Mouse (Mus musculus): ENCODE data around the gene Tacr1. TPM values are rescaled to one million over a fixed set of nuclear protein-coding genes. Genes with fewer than 3 reads are reported as not detected.

The Tacr1 gene
- total RNA-seq, 1 experiment: not detected

DNA sequence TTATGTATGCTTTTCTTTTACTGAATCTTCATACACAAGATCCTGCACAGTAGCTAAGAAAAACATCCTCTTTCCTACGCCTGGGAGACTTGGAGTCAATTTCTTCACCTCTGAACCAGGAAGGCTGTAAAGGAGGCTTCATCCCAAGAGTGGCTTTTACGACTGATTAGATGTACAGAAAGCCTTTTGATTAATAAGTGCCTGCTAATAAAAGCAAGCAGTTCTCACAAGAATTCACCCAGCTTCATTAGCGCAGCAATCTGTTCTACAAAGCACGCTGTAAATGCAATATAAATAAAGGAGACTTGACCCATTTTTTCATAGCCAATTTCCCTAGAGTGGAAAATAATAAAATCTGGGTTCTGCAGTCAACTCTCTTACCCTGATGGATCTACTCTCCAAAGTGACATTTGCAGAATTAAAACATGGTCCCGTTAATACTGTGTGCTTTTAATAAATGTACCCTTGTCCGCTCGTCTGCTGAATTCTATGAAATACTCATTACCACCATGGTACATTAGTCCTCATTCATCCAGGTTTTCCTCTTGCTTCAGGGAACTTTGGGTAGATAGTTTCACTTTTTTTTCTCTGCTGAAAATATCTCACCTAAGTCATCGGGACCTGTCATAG is 193.4 kb downstream of the Tacr1 start:
- H3K27ac ChIP-seq (ENCODE audit: insufficient read depth, low read depth, low read length, poor library complexity, severe bottlenecking): no peak overlapping the region
- H3K4me3 ChIP-seq (ENCODE audit: insufficient read depth in 1 of 2, low read depth in 1 of 2, low read length in 2 of 2, poor library complexity in 1 of 2, severe bottlenecking in 1 of 2): no peak overlapping the region
- no peaks in the 10 kb centered on the region for H3K36me3 ChIP-seq (ENCODE audit: control insufficient read depth, insufficient read depth, low read length, poor library complexity, severe bottlenecking)
- in situ Hi-C loops (cut with MboI; ENCODE audit: low sequenced_read_pairs in 2 of 2, unreplicated experiment in 2 of 2): no loop called here
- no peaks in the 10 kb centered on the region for H3K4me1 ChIP-seq (ENCODE audit: control insufficient read depth in 2 of 2, insufficient read depth in 2 of 2, low read length in 2 of 2, poor library complexity in 1 of 2)
- no peak overlapping the region for H3K9ac ChIP-seq (ENCODE audit: insufficient read depth, low read depth, low read length, poor library complexity, severe bottlenecking)
- DNase-seq (ENCODE audit: low read depth, low spot score): no peak
- no peak for TF ChIP-seq ZNF384 (IDR thresholded peaks at IDR 0.05; ENCODE audit: low read depth, low read length)
- TF ChIP-seq HCFC1 (IDR thresholded peaks at IDR 0.05; ENCODE audit: borderline replicate concordance, insufficient read depth, low read length): no peak
- TF ChIP-seq ZC3H11A (IDR thresholded peaks at IDR 0.05; ENCODE audit: borderline replicate concordance, low read depth, low read length): no peak
- no peak for TF ChIP-seq MAFK (IDR thresholded peaks at IDR 0.05; ENCODE audit: insufficient read depth, low read depth, low read length)
- no peak for TF ChIP-seq CHD2 (IDR thresholded peaks at IDR 0.05; ENCODE audit: low read depth, low read length)
- no peaks in the 10 kb centered on the region for H3K9me3 ChIP-seq (ENCODE audit: control insufficient read depth, insufficient read depth, low read depth, low read length)

- H3K4me1 ChIP-seq (ENCODE audit: control insufficient read depth in 2 of 2, insufficient read depth in 2 of 2, low read length in 2 of 2, poor library complexity in 1 of 2): no peaks in the 10 kb centered on the region
- in situ Hi-C loops (cut with MboI; ENCODE audit: low sequenced_read_pairs in 2 of 2, unreplicated experiment in 2 of 2): no loop called here
- no peak overlapping the region for H3K27ac ChIP-seq (ENCODE audit: insufficient read depth, low read depth, low read length, poor library complexity, severe bottlenecking)
- no peaks in the 10 kb centered on the region for H3K36me3 ChIP-seq (ENCODE audit: control insufficient read depth, insufficient read depth, low read length, poor library complexity, severe bottlenecking)
- TF ChIP-seq MAFK (IDR thresholded peaks at IDR 0.05; ENCODE audit: insufficient read depth, low read depth, low read length): no peak
- TF ChIP-seq ZC3H11A (IDR thresholded peaks at IDR 0.05; ENCODE audit: borderline replicate concordance, low read depth, low read length): no peak
- TF ChIP-seq ZNF384 (IDR thresholded peaks at IDR 0.05; ENCODE audit: low read depth, low read length): no peak
- no peak for TF ChIP-seq HCFC1 (IDR thresholded peaks at IDR 0.05; ENCODE audit: borderline replicate concordance, insufficient read depth, low read length)
- TF ChIP-seq CHD2 (IDR thresholded peaks at IDR 0.05; ENCODE audit: low read depth, low read length): no peak
- DNase-seq (ENCODE audit: low read depth, low spot score): no peak
- H3K9me3 ChIP-seq (ENCODE audit: control insufficient read depth, insufficient read depth, low read depth, low read length): no peaks in the 10 kb centered on the region
- no peak overlapping the region for H3K4me3 ChIP-seq (ENCODE audit: insufficient read depth in 1 of 2, low read depth in 1 of 2, low read length in 2 of 2, poor library complexity in 1 of 2, severe bottlenecking in 1 of 2)
- H3K9ac ChIP-seq (ENCODE audit: insufficient read depth, low read depth, low read length, poor library complexity, severe bottlenecking): no peak overlapping the region
These were observed 201.1 kb downstream of the Tacr1 start for GRCm38 (mm10) chr6:82603228-82603627.

GRCm38 (mm10) chr6:82603665-82604064 is 201.5 kb downstream of the Tacr1 start:
- Histone ChIP-seq H3K4me1 (ENCODE audit: control insufficient read depth in 2 of 2, insufficient read depth in 2 of 2, low read length in 2 of 2, poor library complexity in 1 of 2) (no peaks in the 10 kb centered on the region), H3K27ac (ENCODE audit: insufficient read depth, low read depth, low read length, poor library complexity, severe bottlenecking) (no peak overlapping the region), H3K9me3 (ENCODE audit: control insufficient read depth, insufficient read depth, low read depth, low read length) (no peaks in the 10 kb centered on the region), H3K4me3 (ENCODE audit: insufficient read depth in 1 of 2, low read depth in 1 of 2, low read length in 2 of 2, poor library complexity in 1 of 2, severe bottlenecking in 1 of 2) (no peak overlapping the region), H3K36me3 (ENCODE audit: control insufficient read depth, insufficient read depth, low read length, poor library complexity, severe bottlenecking) (no peaks in the 10 kb centered on the region), H3K9ac (ENCODE audit: insufficient read depth, low read depth, low read length, poor library complexity, severe bottlenecking) (no peak overlapping the region)
- DNase-seq (ENCODE audit: low read depth, low spot score): no peak
- TF ChIP-seq CHD2 (IDR thresholded peaks at IDR 0.05; ENCODE audit: low read depth, low read length) (no peak), ZNF384 (IDR thresholded peaks at IDR 0.05; ENCODE audit: low read depth, low read length) (no peak), ZC3H11A (IDR thresholded peaks at IDR 0.05; ENCODE audit: borderline replicate concordance, low read depth, low read length) (peak; percentile 59; the same call in 1 of the 2 replicates), HCFC1 (IDR thresholded peaks at IDR 0.05; ENCODE audit: borderline replicate concordance, insufficient read depth, low read length) (no peak), MAFK (IDR thresholded peaks at IDR 0.05; ENCODE audit: insufficient read depth, low read depth, low read length) (no peak)
- in situ Hi-C loops (cut with MboI; ENCODE audit: low sequenced_read_pairs in 2 of 2, unreplicated experiment in 2 of 2): no loop called here

DNA sequence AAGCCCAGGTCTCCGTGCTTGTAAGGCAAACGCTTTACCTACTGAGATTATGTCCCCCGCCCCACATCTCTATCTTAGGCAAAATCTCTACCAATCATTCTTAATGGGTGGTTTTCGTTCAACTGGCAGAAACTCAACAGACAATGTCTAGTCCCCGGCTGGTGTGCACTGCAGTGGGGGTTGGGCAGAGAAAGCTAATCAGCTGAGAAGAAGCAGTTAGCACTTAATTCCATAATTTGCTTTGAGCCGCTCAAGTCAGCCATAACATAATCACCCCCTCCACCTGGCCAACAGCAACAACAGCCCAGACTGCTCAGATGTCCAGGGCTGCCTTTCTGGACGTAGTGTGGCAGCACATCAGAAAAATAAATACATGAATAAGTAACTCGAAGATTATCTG is 202.7 kb downstream of the Tacr1 start:
- Histone ChIP-seq H3K9me3 (ENCODE audit: control insufficient read depth, insufficient read depth, low read depth, low read length) (no peaks in the 10 kb centered on the region), H3K36me3 (ENCODE audit: control insufficient read depth, insufficient read depth, low read length, poor library complexity, severe bottlenecking) (no peaks in the 10 kb centered on the region), H3K4me1 (ENCODE audit: control insufficient read depth in 2 of 2, insufficient read depth in 2 of 2, low read length in 2 of 2, poor library complexity in 1 of 2) (no peaks in the 10 kb centered on the region), H3K4me3 (ENCODE audit: insufficient read depth in 1 of 2, low read depth in 1 of 2, low read length in 2 of 2, poor library complexity in 1 of 2, severe bottlenecking in 1 of 2) (no peak overlapping the region), H3K27ac (ENCODE audit: insufficient read depth, low read depth, low read length, poor library complexity, severe bottlenecking) (no peak overlapping the region), H3K9ac (ENCODE audit: insufficient read depth, low read depth, low read length, poor library complexity, severe bottlenecking) (no peak overlapping the region)
- in situ Hi-C loops (cut with MboI; ENCODE audit: low sequenced_read_pairs in 2 of 2, unreplicated experiment in 2 of 2): no loop called here
- DNase-seq (ENCODE audit: low read depth, low spot score): no peak
- TF ChIP-seq ZNF384 (IDR thresholded peaks at IDR 0.05; ENCODE audit: low read depth, low read length): no peak

DNA sequence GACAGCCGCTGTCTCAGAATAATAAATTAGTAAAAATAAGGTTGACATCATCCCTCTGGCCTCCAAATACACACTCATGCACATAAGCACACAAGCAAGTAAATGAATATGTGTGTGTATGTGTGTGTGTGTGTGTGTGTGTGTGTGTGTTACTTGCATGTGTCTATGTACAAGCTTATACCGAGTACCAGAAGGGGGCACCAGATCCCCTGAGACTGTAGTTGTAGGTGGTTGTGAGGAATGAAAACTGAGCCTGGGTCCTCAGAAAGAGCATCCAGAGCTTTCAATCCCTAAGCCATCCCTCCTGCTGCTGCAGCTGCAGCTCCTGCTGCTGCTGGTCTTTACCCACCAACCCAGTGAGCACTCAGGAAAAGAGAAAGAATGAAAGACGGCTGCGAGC is 206.6 kb downstream of the Tacr1 start:
- TF ChIP-seq HCFC1 (IDR thresholded peaks at IDR 0.05; ENCODE audit: borderline replicate concordance, insufficient read depth, low read length) (no peak), MAFK (IDR thresholded peaks at IDR 0.05; ENCODE audit: insufficient read depth, low read depth, low read length) (no peak), CHD2 (IDR thresholded peaks at IDR 0.05; ENCODE audit: low read depth, low read length) (no peak), ZC3H11A (IDR thresholded peaks at IDR 0.05; ENCODE audit: borderline replicate concordance, low read depth, low read length) (no peak)
- H3K36me3 ChIP-seq (ENCODE audit: control insufficient read depth, insufficient read depth, low read length, poor library complexity, severe bottlenecking): no peaks in the 10 kb centered on the region
- H3K9ac ChIP-seq (ENCODE audit: insufficient read depth, low read depth, low read length, poor library complexity, severe bottlenecking): no peak overlapping the region
- peaks cover 2 to 3% of the 10 kb centered on the region in 2 experiments; a peak in 1 of 4 replicates for H3K4me1 ChIP-seq (ENCODE audit: control insufficient read depth in 2 of 2, insufficient read depth in 2 of 2, low read length in 2 of 2, poor library complexity in 1 of 2)
- in situ Hi-C loops (cut with MboI; ENCODE audit: low sequenced_read_pairs in 2 of 2, unreplicated experiment in 2 of 2): no loop called here
- no peaks in the 10 kb centered on the region for H3K9me3 ChIP-seq (ENCODE audit: control insufficient read depth, insufficient read depth, low read depth, low read length)
- no peak for DNase-seq (ENCODE audit: low read depth, low spot score)
- H3K4me3 ChIP-seq (ENCODE audit: insufficient read depth in 1 of 2, low read depth in 1 of 2, low read length in 2 of 2, poor library complexity in 1 of 2, severe bottlenecking in 1 of 2): no peak overlapping the region
- no peak overlapping the region for H3K27ac ChIP-seq (ENCODE audit: insufficient read depth, low read depth, low read length, poor library complexity, severe bottlenecking)

Measured in ES-E14 (cell line).